Mouse (Mus musculus) forebrain, embryonic 11.5 days (tissue): Measurements from ENCODE around the gene Arl2. TPM values are rescaled to one million over a fixed set of nuclear protein-coding genes. Genes with fewer than 3 reads are reported as not detected.

ENCODE experiments used
- ATAC-seq: fragments of 200-750 bp; cut with Nextera tagmentation; replicated peaks from 2 replicates; pipeline ENCODE4 v1.8.0; 2017; ENCODE audit warnings: moderate TSS enrichment; ENCODE audit not compliant: low FRiP score
- DNase-seq: peaks from one replicate; pipeline ENCODE4 v3.0.0-alpha.2; 2017; ENCODE audit warnings: low spot score
- H3K27ac ChIP-seq: fragments of 300-500 bp; sonication (generic); 2 replicates; pipeline ENCODE4 v1.5.1; 2014; ENCODE audit warnings: low read depth, low read length
- H3K27me3 ChIP-seq: fragments of 300-500 bp; sonication (generic); 2 replicates; pipeline ENCODE4 v1.6.1; 2014; ENCODE audit warnings: mild to moderate bottlenecking, low read length, mixed read lengths; ENCODE audit not compliant: control insufficient read depth, insufficient read depth
- H3K36me3 ChIP-seq: fragments of 300-500 bp; sonication (generic); 2 replicates; pipeline ENCODE4 v1.6.1; 2014; ENCODE audit warnings: mild to moderate bottlenecking, low read length, moderate library complexity, mixed read lengths; ENCODE audit not compliant: control insufficient read depth, insufficient read depth
- H3K4me1 ChIP-seq: fragments of 300-500 bp; sonication (generic); replicated peaks from 2 replicates; pipeline ENCODE4 v1.6.1; 2014; ENCODE audit warnings: low read length, mixed read lengths; ENCODE audit not compliant: control insufficient read depth, insufficient read depth
- H3K4me2 ChIP-seq: fragments of 300-500 bp; sonication (generic); 2 replicates; pipeline ENCODE4 v1.6.1; 2014; ENCODE audit warnings: low read depth, mild to moderate bottlenecking, low read length, moderate library complexity, mixed read lengths; ENCODE audit not compliant: severe bottlenecking
- H3K4me3 ChIP-seq: fragments of 300-500 bp; sonication (generic); 2 replicates; pipeline ENCODE4 v1.5.1; 2014; ENCODE audit warnings: low read depth, low read length
- H3K9ac ChIP-seq: fragments of 300-500 bp; sonication (generic); 2 replicates; pipeline ENCODE4 v1.6.1; 2014; ENCODE audit warnings: low read length
- H3K9me3 ChIP-seq: fragments of 300-500 bp; sonication (generic); 2 replicates; pipeline ENCODE4 v1.6.1; 2016; ENCODE audit warnings: low read length, mixed read lengths; ENCODE audit not compliant: control insufficient read depth
- WGBS: fragments of 180-500 bp; shearing (Covaris S2); extraction: QIAGEN DNeasy Blood & Tissue Kit; methylation state at CpG from one replicate; pipeline ENCODE4 v1.1.7; 2014; 5-methylcytosine and 5-hydroxymethylcytosine counted together
- polyA plus RNA-seq: library from polyadenylated mRNA; unstranded; fragments of >200 nt; fragmentation: Nextera tagmentation; extraction: Ambion mirVana; gene quantifications from 2 replicates; pipeline ENCODE4 v1.2.1, GENCODE M21; 2014

Arl2 gene
- polyA plus RNA-seq, 1 experiment from 2014 or later, result 72.2 TPM

DNA sequence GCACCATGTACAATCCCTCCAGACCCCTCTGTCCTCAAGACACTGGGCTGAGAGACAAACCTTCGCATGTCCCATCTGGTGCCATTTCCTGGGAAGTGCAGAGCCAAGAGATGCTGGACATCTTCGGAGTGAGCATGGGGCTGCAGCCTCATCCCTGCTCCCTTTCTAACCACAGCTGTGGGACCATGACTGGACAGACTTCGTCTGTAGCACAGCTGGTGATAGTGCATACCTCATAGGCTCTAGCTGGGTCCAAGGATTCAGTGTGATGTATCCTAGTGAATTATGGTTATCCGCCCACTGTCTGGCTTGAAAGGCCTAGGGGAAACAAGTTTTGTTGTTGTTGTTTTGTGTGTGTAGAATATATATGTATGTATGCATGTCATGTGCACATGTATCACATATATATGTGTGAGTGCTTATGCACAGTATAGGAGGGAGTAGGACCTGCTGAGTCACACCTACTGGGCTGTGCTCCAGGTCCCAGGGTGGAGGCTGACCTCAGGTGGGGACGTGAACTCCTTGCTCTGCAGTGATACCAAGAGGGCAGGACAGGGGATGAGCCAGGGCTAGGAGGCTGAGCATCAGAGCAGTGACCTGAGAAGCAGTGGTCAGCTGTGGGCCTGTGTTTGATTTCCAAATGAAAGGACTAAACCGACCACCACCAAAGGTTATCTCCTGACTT is 39.0 kb downstream of the Arl2 start:
- Histone ChIP-seq H3K36me3 (no peaks in the 10 kb centered on the region; the same call in 1 of the 2 replicates), H3K9ac (no peak overlapping the region), H3K9me3 (no peaks in the 10 kb centered on the region), H3K4me1 (no peaks in the 10 kb centered on the region), H3K4me2 (no peak overlapping the region), H3K27me3 (no peaks in the 10 kb centered on the region), H3K27ac (no peak overlapping the region), H3K4me3 (no peak overlapping the region)
- 78% methylated on average over 6 of the region's 6 CpGs for WGBS
- no peak for DNase-seq
- no peak for ATAC-seq

- Histone ChIP-seq H3K9me3 (no peaks in the 10 kb centered on the region), H3K36me3 (no peaks in the 10 kb centered on the region; the same call in 1 of the 2 replicates), H3K4me3 (no peak overlapping the region), H3K9ac (no peak overlapping the region), H3K27me3 (no peaks in the 10 kb centered on the region), H3K4me2 (no peak overlapping the region), H3K27ac (no peak overlapping the region), H3K4me1 (no peaks in the 10 kb centered on the region)
- 70% methylated on average over 6 of the region's 6 CpGs for WGBS
- ATAC-seq, result no peak
- DNase-seq, result no peak
Measured at GRCm38 (mm10) chr19:6101186-6101585, 40.2 kb downstream of the Arl2 start.

GRCm38 (mm10) chr19:6097847-6098246 is 43.5 kb downstream of the Arl2 start:
- 87% methylated on average over 3 of the region's 3 CpGs for WGBS
- Histone ChIP-seq H3K27ac (no peak overlapping the region), H3K4me3 (no peak overlapping the region), H3K9ac (no peak overlapping the region), H3K4me1 (no peaks in the 10 kb centered on the region), H3K4me2 (no peak overlapping the region), H3K36me3 (no peaks in the 10 kb centered on the region; the same call in 1 of the 2 replicates), H3K9me3 (no peaks in the 10 kb centered on the region), H3K27me3 (no peaks in the 10 kb centered on the region)
- no peak for ATAC-seq
- no peak for DNase-seq

- H3K27ac ChIP-seq, result no peak within 1 kb of the TSS
- no peak for DNase-seq
- no peaks in the 10 kb centered on the region for H3K4me1 ChIP-seq
- H3K9ac ChIP-seq, result no peak within 1 kb of the TSS
- H3K4me2 ChIP-seq, result no peak within 1 kb of the TSS
- H3K4me3 ChIP-seq, result no peak within 1 kb of the TSS
- peaks cover 9% of the 10 kb centered on the region for H3K36me3 ChIP-seq
- H3K9me3 ChIP-seq, result no peaks in the 10 kb centered on the region
- 86% methylated on average over 7 of the region's 7 CpGs for WGBS
- no peaks in the 10 kb centered on the region for H3K27me3 ChIP-seq
- no peak for ATAC-seq
Measured at GRCm38 (mm10) chr19:6094119-6094518, 47.2 kb downstream of the Arl2 start, which contains the start of gene AC131692.1. Gene AC131692.1 (plus strand): TSS chr19:6094419.

DNA sequence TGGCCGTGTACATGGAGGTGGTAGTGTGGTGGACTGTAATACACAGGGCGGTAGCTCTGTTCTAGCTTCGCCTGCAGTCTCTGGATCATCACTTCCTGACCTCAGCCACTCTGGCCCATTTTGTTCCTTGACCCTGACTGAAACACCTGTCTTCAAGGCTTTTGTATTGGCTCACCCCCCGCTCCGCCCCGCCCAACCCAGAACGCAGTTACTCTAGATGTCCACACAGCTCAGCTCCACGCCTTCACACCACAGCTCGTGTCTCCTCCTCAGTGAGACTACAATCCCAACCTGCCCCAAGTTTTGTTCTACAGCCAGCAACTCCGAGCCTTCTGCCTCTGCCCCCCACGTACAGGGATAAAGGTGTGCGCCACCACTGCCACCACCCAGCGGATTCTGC is 52.5 kb downstream of the Arl2 start:
- no peak overlapping the region for H3K9ac ChIP-seq
- peaks cover 7% of the 10 kb centered on the region; the same call in 1 of the 2 replicates for H3K4me1 ChIP-seq
- 95% methylated on average over 13 of the region's 13 CpGs for WGBS
- no peak overlapping the region for H3K4me3 ChIP-seq
- H3K36me3 ChIP-seq, result peaks cover 9% of the 10 kb centered on the region
- DNase-seq (no peak), ATAC-seq (no peak)
- H3K27me3 ChIP-seq, result no peaks in the 10 kb centered on the region
- no peak overlapping the region for H3K27ac ChIP-seq
- no peak overlapping the region for H3K4me2 ChIP-seq
- H3K9me3 ChIP-seq, result no peaks in the 10 kb centered on the region

- under 1% methylated on average over 17 of the region's 17 CpGs for WGBS
- peak overlapping the region; percentile 83 for H3K4me3 ChIP-seq
- H3K36me3 ChIP-seq, result no peaks in the 10 kb centered on the region; the same call in 1 of the 2 replicates
- peak overlapping the region; percentile 93 for H3K4me2 ChIP-seq
- peak overlapping the region; percentile 59 for H3K9ac ChIP-seq
- H3K27me3 ChIP-seq, result no peaks in the 10 kb centered on the region
- peaks cover 8% of the 10 kb centered on the region; the same call in 1 of the 2 replicates for H3K4me1 ChIP-seq
- no peaks in the 10 kb centered on the region for H3K9me3 ChIP-seq
- DNase-seq (peak; percentile 82), ATAC-seq (peak; percentile 74)
- H3K27ac ChIP-seq, result peak overlapping the region; percentile 51; the same call in 1 of the 2 replicates
Measured at GRCm38 (mm10) chr19:6085417-6085879, 55.9 kb downstream of the Arl2 start.

GRCm38 (mm10) chr19:6084478-6085248 is 56.7 kb downstream of the Arl2 start, which contains the start of the genes Zfpl1 and Cdca5:
Gene Zfpl1 (minus strand): TSS chr19:6084956.
Gene Cdca5 (plus strand): TSS chr19:6084983.
- WGBS, result under 1% methylated on average over 58 of the region's 58 CpGs
- H3K36me3 ChIP-seq, result no peaks in the 10 kb centered on the region; the same call in 1 of the 2 replicates

More at GRCm38 (mm10) chr19:6084478-6085248, 56.7 kb downstream of the Arl2 start, which contains the start of the genes Zfpl1 and Cdca5:
- Histone ChIP-seq H3K9me3 (no peaks in the 10 kb centered on the region), H3K4me3 (peak within 1 kb of the TSS; percentile 83), H3K9ac (peak within 1 kb of the TSS; percentile 61), H3K4me2 (peak within 1 kb of the TSS; percentile 93), H3K27me3 (no peaks in the 10 kb centered on the region), H3K27ac (peak within 1 kb of the TSS; percentile 51; the same call in 1 of the 2 replicates), H3K4me1 (peaks cover 8% of the 10 kb centered on the region; the same call in 1 of the 2 replicates)
- ATAC-seq, result peak; percentile 87
- peak; percentile 98 for DNase-seq
